7 mouse cellular contexts compared by ENCODE assay signal in genomic region chr11:12810949-12811881, GRCm38 (mm10).
DNase-seq lines count a peak whose midpoint lies in the region; TF ChIP-seq lines count a peak whose summit lies in the region.

No protein-coding gene starts in this region.

- WGBS in midbrain, embryonic 10.5 days = 50% methylated on average over 11 of the region's 11 CpGs
- WGBS in small intestine, adult 2 months = 40% methylated on average over 11 of the region's 11 CpGs

- TF ChIP-seq POLR2A in small intestine, adult 2 months (IDR thresholded peaks at IDR 0.05; ENCODE audit: low read depth, low read length) = no peak

- peak overlapping the region; percentile 60; the same call in 1 of the 2 replicates for H3K27ac ChIP-seq in left cerebral cortex, adult 2 months
- H3K27ac ChIP-seq in midbrain, embryonic 10.5 days (replicated peaks) = peak overlapping the region; percentile 65
- no peak overlapping the region for H3K27ac ChIP-seq in small intestine, adult 2 months (ENCODE audit: insufficient read depth, low read depth, low read length)

- TF ChIP-seq CTCF in left cerebral cortex, adult 2 months (IDR thresholded peaks at IDR 0.05) = peak; percentile 79
- peak; percentile 21; the same call in 1 of the 2 replicates for TF ChIP-seq CTCF in small intestine, adult 2 months (IDR thresholded peaks at IDR 0.05; ENCODE audit: extremely low read depth, insufficient read length, insufficient replicate concordance, low read depth, low read length)

- no peak overlapping the region for H3K4me3 ChIP-seq in left cerebral cortex, adult 2 months
- no peak overlapping the region for H3K4me3 ChIP-seq in midbrain, embryonic 10.5 days
- H3K4me3 ChIP-seq in small intestine, adult 2 months (ENCODE audit: low read depth, low read length) = no peak overlapping the region

- no peaks in the 10 kb centered on the region for H3K9me3 ChIP-seq in midbrain, embryonic 10.5 days (replicated peaks)

- DNase-seq in R1 (ENCODE audit: low read depth, low spot score) = peak; percentile 91
- DNase-seq in cerebellum, adult 9-10 months = peak; percentile 17
- peak; percentile 42 to 57 for DNase-seq in frontal cortex, postnatal 10 days (ENCODE audit: low spot score in 2 of 2)
- DNase-seq in induced T-regulatory cell, adult 2 months (ENCODE audit: low read depth) = peak; percentile 1
- DNase-seq in left cerebral cortex, adult 2 months (ENCODE audit: extremely low spot score in 1 of 2, low spot score in 2 of 2) = peak; percentile 76 to 80
- DNase-seq in midbrain, embryonic 10.5 days (ENCODE audit: low spot score) = peak; percentile 68

- no peaks in the 10 kb centered on the region for H3K27me3 ChIP-seq in midbrain, embryonic 10.5 days (ENCODE audit: low read depth, poor library complexity, severe bottlenecking)
- H3K27me3 ChIP-seq in small intestine, adult 2 months (ENCODE audit: control insufficient read depth, insufficient read depth, low read length) = no peaks in the 10 kb centered on the region

- no peaks in the 10 kb centered on the region for H3K36me3 ChIP-seq in midbrain, embryonic 10.5 days
- H3K36me3 ChIP-seq in small intestine, adult 2 months (ENCODE audit: control insufficient read depth, insufficient read depth, low read length) = no peaks in the 10 kb centered on the region

- intact Hi-C loops in left cerebral cortex, adult 2 months (cut with DNase I) = loop anchor here (5.0 kb wide), 1 partner anchor 69 kb away; no protein-coding TSS in a partner anchor

- 0 out of 2 replicates have a peak, but pooled peaks cover 3% of the 10 kb centered on the region for H3K4me1 ChIP-seq in midbrain, embryonic 10.5 days
- H3K4me1 ChIP-seq in small intestine, adult 2 months (ENCODE audit: control insufficient read depth, insufficient read depth, insufficient read length, low read length) = no peaks in the 10 kb centered on the region

Comparison
In these comparisons a context has a peak if more than half of its experiments do, and no peak if none do; other contexts are left out.
1. DNase-seq: peak in every context shown above with its lines; median percentile 91 in R1; 78 in left cerebral cortex, adult 2 months; 68 in midbrain, embryonic 10.5 days; 50 in frontal cortex, postnatal 10 days; 17 in cerebellum, adult 9-10 months; 1 in induced T-regulatory cell, adult 2 months.